Mouse (Mus musculus) bone marrow, adult 2 months (tissue): ENCODE data around the gene Cyp2w1. TPM values are rescaled to one million over a fixed set of nuclear protein-coding genes. Genes with fewer than 3 reads are reported as not detected.

Experiments
- H3K27ac ChIP-seq: fragments of 200-500 bp; 2 replicates; pipeline ENCODE4 v1.5.1; 2012; ENCODE audit warnings: low read depth, mild to moderate bottlenecking, control low read depth, inconsistent platforms, low read length; ENCODE audit not compliant: control insufficient read depth, poor library complexity, insufficient read depth
- H3K4me1 ChIP-seq: fragments of 200-500 bp; 2 replicates; pipeline ENCODE4 v1.6.1; 2011; ENCODE audit warnings: low read length; ENCODE audit not compliant: control insufficient read depth, insufficient read depth
- H3K4me3 ChIP-seq: fragments of 200-500 bp; replicated peaks from 2 replicates; pipeline ENCODE3; 2011; ENCODE audit warnings: mild to moderate bottlenecking, low read depth, low read length, control low read depth; ENCODE audit not compliant: control insufficient read depth
- CTCF ChIP-seq: fragments of 200-500 bp; IDR thresholded peaks from 2 replicates; pipeline ENCODE4 v1.5.1; 2011; ENCODE audit warnings: low read length, control low read depth; ENCODE audit not compliant: control insufficient read depth, insufficient read depth
- POLR2A ChIP-seq: fragments of 200-500 bp; IDR thresholded peaks from 2 replicates; pipeline ENCODE4 v1.6.1; 2011; ENCODE audit warnings: low read depth, mild to moderate bottlenecking, control low read depth, low read length, borderline replicate concordance; ENCODE audit not compliant: control insufficient read depth
- WGBS: fragments of 180-500 bp; shearing (Covaris S2); methylation state at CpG from one replicate; pipeline ENCODE4 v1.1.7; 2018; 5-methylcytosine and 5-hydroxymethylcytosine counted together
- polyA plus RNA-seq: library from polyadenylated mRNA; stranded (reverse); fragments of >200 nt; gene quantifications from 2 replicates; pipeline ENCODE4 v1.2.4, GENCODE M21; 2011; ENCODE audit warnings: low replicate concordance; ENCODE audit not compliant: missing spikeins, insufficient read depth, insufficient read length

The Cyp2w1 gene
- polyA plus RNA-seq, 1 experiment: not detected

DNA sequence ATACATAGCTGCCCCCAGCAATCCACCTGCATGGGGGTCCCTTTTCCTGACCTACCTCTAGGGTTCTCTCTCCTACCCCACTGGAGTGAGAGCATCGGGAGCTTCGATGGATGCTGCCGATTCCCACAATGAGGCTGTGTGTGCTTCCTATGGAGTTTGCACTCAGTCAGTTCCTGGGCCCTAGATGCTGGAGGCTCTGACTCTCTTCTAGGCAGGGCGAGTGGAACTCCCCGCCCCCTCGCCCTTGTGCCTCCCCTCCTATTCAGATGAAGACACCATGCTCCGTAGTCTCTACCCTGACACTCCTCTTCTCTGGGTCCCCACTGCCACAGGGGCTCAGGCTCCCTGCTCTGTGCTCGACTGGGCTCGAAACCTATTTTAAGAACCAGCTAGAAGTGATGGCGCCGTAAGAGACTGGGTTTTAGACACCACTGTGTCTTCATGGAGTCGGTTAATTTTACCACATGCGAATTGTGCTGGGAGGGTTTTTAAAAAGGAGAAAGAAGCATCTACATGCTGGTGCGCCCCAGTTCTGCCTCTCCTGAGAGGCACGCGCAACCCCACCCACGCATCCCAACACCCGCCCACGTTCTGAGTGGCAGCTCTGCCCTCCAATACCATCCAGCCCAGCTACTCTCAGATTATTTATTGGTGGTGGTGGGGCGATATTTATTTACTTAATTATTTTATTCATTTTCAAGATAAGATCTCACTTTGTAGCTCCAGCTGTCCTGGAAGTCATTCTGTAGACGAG, 34.5 kb upstream of the Cyp2w1 start:
- no peaks in the 10 kb centered on the region; the same call in none of the 2 replicates for H3K4me1 ChIP-seq
- 84% methylated on average over 21 of the region's 21 CpGs for WGBS
- H3K4me3 ChIP-seq: no peak overlapping the region
- TF ChIP-seq POLR2A (no peak), CTCF (no peak)
- no peak overlapping the region for H3K27ac ChIP-seq

DNA sequence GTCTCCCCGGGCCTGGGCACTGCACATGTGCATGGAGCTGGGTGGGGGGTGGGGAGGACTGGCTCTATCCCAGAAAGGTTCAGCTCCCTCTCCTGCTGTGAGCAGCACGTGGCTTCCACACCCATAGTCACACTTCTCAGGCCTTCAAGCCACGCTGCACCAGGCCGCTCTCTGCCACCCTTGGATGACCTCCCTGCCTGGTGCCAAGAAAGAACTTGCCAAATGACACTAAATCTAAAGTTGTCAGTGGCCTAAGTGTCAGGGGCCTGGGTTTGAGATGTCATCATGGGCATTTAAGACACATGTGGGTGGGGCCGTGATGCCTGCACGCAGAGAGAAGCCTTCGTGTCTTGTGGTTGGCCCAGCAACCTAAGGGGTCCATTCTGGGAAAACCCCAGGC, 32.0 kb upstream of the Cyp2w1 start:
- Histone ChIP-seq H3K4me3 (no peak overlapping the region), H3K4me1 (no peaks in the 10 kb centered on the region; the same call in 1 of the 2 replicates), H3K27ac (no peak overlapping the region)
- 80% methylated on average over 7 of the region's 7 CpGs for WGBS
- TF ChIP-seq POLR2A (no peak), CTCF (no peak)

DNA sequence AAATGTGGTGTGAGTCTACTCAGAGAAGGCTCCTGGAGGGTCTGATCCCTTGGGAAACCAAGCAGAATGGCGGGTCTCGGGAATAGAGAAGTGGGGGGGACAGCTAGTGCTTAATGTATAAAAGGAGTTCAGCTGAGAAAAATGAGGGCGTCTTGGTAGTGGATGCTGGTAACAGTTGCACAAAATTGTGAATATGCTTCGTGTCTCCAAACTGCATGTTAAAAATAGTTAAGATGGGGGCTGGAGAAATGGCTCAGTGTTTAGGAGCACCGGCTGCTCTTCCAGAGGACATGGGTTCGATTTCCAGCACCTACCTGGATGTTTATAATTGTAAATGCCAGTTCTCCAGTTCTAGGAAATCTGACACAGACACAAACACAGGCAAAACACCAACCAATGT, 31.1 kb upstream of the Cyp2w1 start:
- TF ChIP-seq POLR2A (no peak), CTCF (no peak)
- 75% methylated on average over 6 of the region's 6 CpGs for WGBS
- Histone ChIP-seq H3K4me1 (peaks cover 2% of the 10 kb centered on the region; the same call in 1 of the 2 replicates), H3K27ac (no peak overlapping the region), H3K4me3 (no peak overlapping the region)

- WGBS: 71% methylated on average over 9 of the region's 9 CpGs
- Histone ChIP-seq H3K27ac (peak overlapping the region; percentile 96), H3K4me3 (no peak overlapping the region)
These were observed 29.0 kb upstream of the Cyp2w1 start for GRCm38 (mm10) chr5:139323260-139323924.

GRCm38 (mm10) chr5:139324045-139324491, 28.3 kb upstream of the Cyp2w1 start:
- 17% methylated on average over 5 of the region's 5 CpGs for WGBS
- H3K4me3 ChIP-seq: peak overlapping the region; percentile 65
- H3K27ac ChIP-seq: peak overlapping the region; percentile 96
- TF ChIP-seq POLR2A (no peak; the same call in 1 of the 2 replicates), CTCF (no peak)
- H3K4me1 ChIP-seq: peaks cover 7% of the 10 kb centered on the region

More at GRCm38 (mm10) chr5:139323260-139323924, 29.0 kb upstream of the Cyp2w1 start:
- TF ChIP-seq CTCF (no peak), POLR2A (no peak)
- peaks cover 7% of the 10 kb centered on the region for H3K4me1 ChIP-seq

- Histone ChIP-seq H3K4me1 (peaks cover 7% of the 10 kb centered on the region), H3K4me3 (peak overlapping the region; percentile 65), H3K27ac (peak overlapping the region; percentile 96)
- 4% methylated on average over 61 of the region's 62 CpGs for WGBS
- TF ChIP-seq CTCF: no peak
- TF ChIP-seq POLR2A: peak; percentile 46; the same call in 1 of the 2 replicates
These were observed 27.6 kb upstream of the Cyp2w1 start for GRCm38 (mm10) chr5:139324691-139325394.

- Histone ChIP-seq H3K4me1 (peaks cover 7% of the 10 kb centered on the region), H3K4me3 (peak within 1 kb of the TSS; percentile 67), H3K27ac (peak within 1 kb of the TSS; percentile 96)
- TF ChIP-seq POLR2A (peak; percentile 18; the same call in 1 of the 2 replicates), CTCF (peak; percentile 43; the same call in 1 of the 2 replicates)
- 6% methylated on average over 61 of the region's 61 CpGs for WGBS
These were observed 26.9 kb upstream of the Cyp2w1 start, which contains the start of gene Adap1 for GRCm38 (mm10) chr5:139325395-139325966. TSS of gene Adap1 (minus strand) at chr5:139325622.
